Mouse (Mus musculus): ENCODE data around the gene Rnf25. TPM values are rescaled to one million over a fixed set of nuclear protein-coding genes. Genes with fewer than 3 reads are reported as not detected.

The Rnf25 gene
- polyA plus RNA-seq, 2 experiments, result 2.1 to 24.0 TPM

DNA sequence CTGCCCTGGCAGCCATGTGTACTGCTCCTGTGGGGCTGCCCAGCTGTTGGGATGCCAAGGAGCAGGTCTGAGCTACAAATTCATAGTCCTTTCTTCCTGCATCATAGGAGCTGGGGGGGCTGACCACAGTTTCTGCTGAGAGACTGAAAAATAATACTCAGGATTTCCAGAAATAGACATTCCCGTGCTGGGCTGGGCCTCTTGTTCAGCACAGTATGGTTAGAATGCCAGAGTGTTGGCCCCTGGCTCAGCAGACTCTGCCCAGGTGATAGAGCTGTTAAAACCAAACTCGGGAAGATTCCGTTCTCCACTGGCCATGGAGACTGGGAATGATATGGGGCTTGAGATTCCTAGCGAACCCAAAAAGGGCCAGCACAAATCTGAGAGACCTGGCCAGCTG, 24.9 kb upstream of the Rnf25 start:
- ATAC-seq (ENCODE audit: insufficient read depth) (no peak), DNase-seq (ENCODE audit: low read depth in 3 of 3, low spot score in 3 of 3) (no peak)
- no peaks in the 10 kb centered on the region for H3K27me3 ChIP-seq (ENCODE audit: control insufficient read depth, insufficient read depth, low read length)
- H3K4me2 ChIP-seq (ENCODE audit: low read depth), result no peak overlapping the region
- H3K36me3 ChIP-seq (replicated peaks; ENCODE audit: control insufficient read depth, insufficient read depth, low read depth), result no peaks in the 10 kb centered on the region
- H3K27ac ChIP-seq, result no peak overlapping the region
- TF ChIP-seq CTCF (IDR thresholded peaks at IDR 0.05; ENCODE audit: low read depth) (no peak), EP300 (IDR thresholded peaks at IDR 0.05; ENCODE audit: low read depth) (no peak)
- WGBS (ENCODE audit: insufficient replicate concordance), result 56% methylated on average over 4 of the region's 4 CpGs
- no peaks in the 10 kb centered on the region for H3K9me3 ChIP-seq (ENCODE audit: control insufficient read depth, low read length)
- no peak overlapping the region for H3K9ac ChIP-seq (replicated peaks)
- H3K4me1 ChIP-seq (replicated peaks; ENCODE audit: control insufficient read depth in 2 of 2, insufficient read depth in 2 of 2, low read length in 1 of 2), result no peaks in the 10 kb centered on the region
- H3K4me3 ChIP-seq (ENCODE audit: insufficient read depth in 1 of 2, low read depth in 2 of 2, low read length in 2 of 2), result no peak overlapping the region

DNA sequence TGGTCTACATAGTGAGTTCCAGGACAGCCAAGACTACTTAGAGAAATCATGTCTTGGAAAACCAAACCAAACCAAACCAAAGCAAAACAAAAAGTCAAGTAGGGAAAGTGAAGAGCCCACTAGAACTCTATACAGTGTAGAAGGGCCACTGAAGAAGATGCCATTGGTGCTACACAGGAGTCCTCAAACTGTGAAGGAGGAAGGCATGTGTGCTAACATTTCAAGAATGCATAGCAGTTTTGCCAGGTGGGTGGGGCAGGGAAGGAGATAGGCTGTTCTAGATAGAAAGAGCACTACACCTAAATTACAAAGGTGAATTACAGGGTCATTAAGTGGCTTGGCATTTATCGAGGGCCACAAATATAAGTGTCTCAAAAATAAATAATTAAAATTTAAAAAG, 23.0 kb upstream of the Rnf25 start:
- ATAC-seq (ENCODE audit: insufficient read depth) (no peak), DNase-seq (ENCODE audit: low read depth in 3 of 3, low spot score in 3 of 3) (no peak)
- TF ChIP-seq CTCF (IDR thresholded peaks at IDR 0.05; ENCODE audit: low read depth), result no peak
- TF ChIP-seq EP300 (IDR thresholded peaks at IDR 0.05; ENCODE audit: low read depth), result no peak
- Histone ChIP-seq H3K27me3 (ENCODE audit: control insufficient read depth, insufficient read depth, low read length) (no peaks in the 10 kb centered on the region), H3K27ac (no peak overlapping the region), H3K9ac (replicated peaks) (no peak overlapping the region), H3K4me2 (ENCODE audit: low read depth) (no peak overlapping the region), H3K36me3 (replicated peaks; ENCODE audit: control insufficient read depth, insufficient read depth, low read depth) (no peaks in the 10 kb centered on the region), H3K9me3 (ENCODE audit: control insufficient read depth, low read length) (no peaks in the 10 kb centered on the region), H3K4me1 (replicated peaks; ENCODE audit: control insufficient read depth in 2 of 2, insufficient read depth in 2 of 2, low read length in 1 of 2) (no peaks in the 10 kb centered on the region), H3K4me3 (ENCODE audit: insufficient read depth in 1 of 2, low read depth in 2 of 2, low read length in 2 of 2) (no peak overlapping the region)
- 68% methylated on average over 1 of the region's 1 CpGs for WGBS (ENCODE audit: insufficient replicate concordance)

DNA sequence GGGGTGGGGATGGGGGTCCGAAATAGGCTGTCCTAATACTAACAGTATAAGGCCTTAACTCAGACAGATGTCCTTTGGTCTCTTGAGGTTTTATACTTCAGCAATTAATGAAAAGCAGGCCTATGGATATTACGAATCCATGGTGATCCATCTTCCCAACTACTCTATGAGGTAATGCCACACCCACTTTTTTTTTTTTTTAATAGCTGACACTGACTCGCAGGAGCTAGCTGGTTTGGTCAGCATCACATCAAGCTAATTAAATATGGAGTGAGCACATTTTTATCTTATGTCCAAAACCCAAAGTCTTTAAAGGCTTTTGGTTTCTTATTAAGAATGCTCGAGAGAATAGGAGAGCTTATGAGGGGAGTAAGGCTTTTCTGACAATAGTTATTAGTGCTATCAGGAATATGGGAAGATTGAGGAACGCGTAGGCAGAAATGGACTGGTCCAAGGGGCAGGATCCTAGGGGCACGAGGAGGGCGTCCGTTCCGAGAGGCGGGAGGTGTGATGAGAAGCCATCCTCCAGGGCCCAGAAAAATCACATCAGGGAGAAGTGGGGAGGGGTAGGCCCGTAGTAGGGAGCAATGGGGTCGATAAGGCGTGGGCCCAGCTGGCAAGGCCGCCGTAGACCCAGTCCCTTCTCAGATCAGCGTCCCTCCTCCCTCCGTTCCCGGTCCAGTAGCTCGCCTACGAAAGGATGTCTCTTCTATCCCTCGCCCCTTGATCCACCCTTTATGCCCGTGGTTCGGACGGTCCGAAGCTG, 513 bp downstream of the Rnf25 start:
- 7% methylated on average over 26 of the region's 26 CpGs for WGBS (ENCODE audit: insufficient replicate concordance)
- Histone ChIP-seq H3K4me2 (ENCODE audit: low read depth) (peak overlapping the region; percentile 81), H3K9me3 (ENCODE audit: control insufficient read depth, low read length) (no peaks in the 10 kb centered on the region), H3K4me1 (replicated peaks; ENCODE audit: control insufficient read depth in 2 of 2, insufficient read depth in 2 of 2, low read length in 1 of 2) (peaks cover 5% of the 10 kb centered on the region in 2 experiments), H3K27ac (no peak overlapping the region), H3K36me3 (replicated peaks; ENCODE audit: control insufficient read depth, insufficient read depth, low read depth) (peaks cover 6% of the 10 kb centered on the region; the same call in 1 of the 2 replicates), H3K4me3 (ENCODE audit: insufficient read depth in 1 of 2, low read depth in 2 of 2, low read length in 2 of 2) (peak overlapping the region; percentile 75 to 85), H3K9ac (replicated peaks) (peak overlapping the region; percentile 82), H3K27me3 (ENCODE audit: control insufficient read depth, insufficient read depth, low read length) (no peaks in the 10 kb centered on the region)
- ATAC-seq (ENCODE audit: insufficient read depth), result peak; percentile 64
- no peak for DNase-seq (ENCODE audit: low read depth in 3 of 3, low spot score in 3 of 3)
- no peak for TF ChIP-seq EP300 (IDR thresholded peaks at IDR 0.05; ENCODE audit: low read depth)
- no peak for TF ChIP-seq CTCF (IDR thresholded peaks at IDR 0.05; ENCODE audit: low read depth)

DNA sequence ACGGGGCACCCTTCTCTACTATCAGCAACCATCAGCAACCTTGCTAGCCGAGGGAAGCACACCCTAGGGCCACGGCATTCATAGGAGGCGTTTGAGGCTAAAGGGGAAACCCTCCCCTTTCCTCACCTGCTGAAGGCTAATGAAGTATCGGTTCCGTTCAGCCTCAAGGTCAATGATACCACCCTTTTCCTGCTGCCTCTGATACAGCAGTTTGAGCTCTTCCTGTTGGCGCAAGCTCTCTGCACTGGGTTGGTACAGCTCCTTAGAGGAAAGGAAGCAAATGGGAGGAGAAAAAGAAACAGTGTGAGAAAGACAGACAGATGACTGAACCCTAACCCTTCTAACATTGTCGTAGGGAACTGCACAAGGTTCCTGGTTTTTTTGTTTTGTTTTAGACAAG, 6.8 kb downstream of the Rnf25 start:
- Histone ChIP-seq H3K4me2 (ENCODE audit: low read depth) (no peak overlapping the region), H3K27me3 (ENCODE audit: control insufficient read depth, insufficient read depth, low read length) (no peaks in the 10 kb centered on the region), H3K9ac (replicated peaks) (no peak overlapping the region), H3K4me3 (ENCODE audit: insufficient read depth in 1 of 2, low read depth in 2 of 2, low read length in 2 of 2) (no peak overlapping the region), H3K9me3 (ENCODE audit: control insufficient read depth, low read length) (no peaks in the 10 kb centered on the region), H3K4me1 (replicated peaks; ENCODE audit: control insufficient read depth in 2 of 2, insufficient read depth in 2 of 2, low read length in 1 of 2) (no peaks in the 10 kb centered on the region), H3K27ac (no peak overlapping the region), H3K36me3 (replicated peaks; ENCODE audit: control insufficient read depth, insufficient read depth, low read depth) (peaks cover 31% of the 10 kb centered on the region)
- TF ChIP-seq EP300 (IDR thresholded peaks at IDR 0.05; ENCODE audit: low read depth), result no peak
- no peak for TF ChIP-seq CTCF (IDR thresholded peaks at IDR 0.05; ENCODE audit: low read depth)
- WGBS (ENCODE audit: insufficient replicate concordance), result 55% methylated on average over 8 of the region's 8 CpGs
- DNase-seq (ENCODE audit: low read depth in 3 of 3, low spot score in 3 of 3) (no peak), ATAC-seq (ENCODE audit: insufficient read depth) (no peak)

DNA sequence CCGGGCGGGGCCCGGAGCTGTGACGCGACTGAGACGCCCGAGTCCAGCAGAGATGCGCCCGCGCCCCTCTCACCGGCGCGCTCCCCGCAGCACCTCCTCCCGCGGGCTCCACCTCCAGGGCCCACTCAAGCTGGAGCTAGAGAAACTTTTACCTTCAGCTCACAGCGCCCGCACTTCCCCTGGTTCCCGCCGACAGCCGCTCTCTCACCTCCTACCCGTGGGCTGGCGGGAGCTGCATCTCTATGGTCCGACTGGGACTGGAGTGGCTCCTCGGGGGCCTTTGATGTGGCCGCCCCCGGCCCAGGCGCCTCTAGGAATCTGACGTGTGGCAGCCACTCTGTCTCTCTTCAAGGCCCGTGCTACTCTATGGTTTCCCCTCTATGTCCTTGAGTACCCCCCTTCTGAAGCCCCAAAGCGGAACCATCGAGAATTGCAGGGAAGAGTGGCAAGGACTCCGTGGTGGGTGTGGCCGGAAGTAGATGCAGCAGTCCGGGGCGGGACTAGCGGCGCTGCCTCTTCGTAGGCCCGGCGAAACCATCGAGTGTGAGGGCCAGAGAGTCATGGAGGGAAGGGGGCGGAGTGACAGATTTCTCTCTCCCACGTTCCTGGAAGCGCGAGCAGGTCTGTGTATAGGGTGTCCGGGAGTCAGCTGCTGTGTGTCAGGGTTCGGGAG, 13.3 kb downstream of the Rnf25 start, which contains the start of the genes Zfp142 and Bcs1l:
Gene Zfp142, minus strand, starts transcription at position 474 of the 673 bp plus-strand sequence.
Gene Bcs1l, plus strand, starts transcription at position 517 of the 673 bp plus-strand sequence.
- no peaks in the 10 kb centered on the region for H3K27me3 ChIP-seq (ENCODE audit: control insufficient read depth, insufficient read depth, low read length)
- DNase-seq (ENCODE audit: low read depth in 3 of 3, low spot score in 3 of 3) (peak; percentile 93 to 96 (median 95)), ATAC-seq (ENCODE audit: insufficient read depth) (peak; percentile 95)
- H3K27ac ChIP-seq, result peak within 1 kb of the TSS; percentile 64
- under 1% methylated on average over 48 of the region's 48 CpGs for WGBS (ENCODE audit: insufficient replicate concordance)
- H3K4me1 ChIP-seq (replicated peaks; ENCODE audit: control insufficient read depth in 2 of 2, insufficient read depth in 2 of 2, low read length in 1 of 2), result peaks cover 19 to 22% of the 10 kb centered on the region in 2 experiments
- peak within 1 kb of the TSS; percentile 73 to 99 for H3K4me3 ChIP-seq (ENCODE audit: insufficient read depth in 1 of 2, low read depth in 2 of 2, low read length in 2 of 2)
- H3K9me3 ChIP-seq (ENCODE audit: control insufficient read depth, low read length), result no peaks in the 10 kb centered on the region
- H3K36me3 ChIP-seq (replicated peaks; ENCODE audit: control insufficient read depth, insufficient read depth, low read depth), result peaks cover 6% of the 10 kb centered on the region; the same call in 1 of the 2 replicates
- peak within 1 kb of the TSS; percentile 66 for H3K9ac ChIP-seq (replicated peaks)
- H3K4me2 ChIP-seq (ENCODE audit: low read depth), result peak within 1 kb of the TSS; percentile 99
- TF ChIP-seq CTCF (IDR thresholded peaks at IDR 0.05; ENCODE audit: low read depth) (peak; percentile 37), EP300 (IDR thresholded peaks at IDR 0.05; ENCODE audit: low read depth) (no peak)
